Mouse (Mus musculus): ENCODE results near the gene Supt7l.

GRCm38 (mm10) chr5:31527117-31527680 lies 408 bp downstream of the Supt7l start:
- TF ChIP-seq CTCF (IDR thresholded peaks at IDR 0.05; ENCODE audit: insufficient read depth, low read length) (no peak), POLR2A (IDR thresholded peaks at IDR 0.05; ENCODE audit: borderline replicate concordance, extremely low read depth, low read depth, low read length) (no peak)

All from lung, adult 2 months (tissue).